Mouse (Mus musculus): Measurements from ENCODE around the gene Il21r. TPM values are rescaled to one million over a fixed set of nuclear protein-coding genes. Genes with fewer than 3 reads are reported as not detected.

Gene Il21r
- polyA plus RNA-seq (2012) = not detected in 2 replicates

DNA sequence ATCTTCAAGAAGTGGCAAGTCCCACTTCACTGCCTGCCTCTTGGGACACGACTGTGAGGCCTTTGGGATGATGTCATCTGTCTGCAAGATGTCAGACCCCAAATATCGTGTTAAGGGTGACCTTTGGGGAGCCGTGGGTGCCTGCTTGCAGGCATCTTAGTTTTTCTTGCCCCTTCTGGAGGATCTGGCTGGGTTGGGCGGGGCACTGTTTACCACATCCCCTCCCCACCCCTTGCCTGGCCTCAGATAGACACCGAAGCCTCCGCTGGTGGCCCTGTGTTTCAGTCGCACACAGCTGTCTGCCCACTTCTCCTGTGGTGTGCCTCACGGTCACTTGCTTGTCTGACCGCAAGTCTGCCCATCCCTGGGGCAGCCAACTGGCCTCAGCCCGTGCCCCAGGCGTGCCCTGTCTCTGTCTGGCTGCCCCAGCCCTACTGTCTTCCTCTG lies at the start of gene Il21r:
TSS of gene Il21r (plus strand) at position 245 of the 447 bp plus-strand sequence.
- TF ChIP-seq GATA1 (IDR thresholded peaks at IDR 0.05; ENCODE audit: low read length) = no peak

DNA sequence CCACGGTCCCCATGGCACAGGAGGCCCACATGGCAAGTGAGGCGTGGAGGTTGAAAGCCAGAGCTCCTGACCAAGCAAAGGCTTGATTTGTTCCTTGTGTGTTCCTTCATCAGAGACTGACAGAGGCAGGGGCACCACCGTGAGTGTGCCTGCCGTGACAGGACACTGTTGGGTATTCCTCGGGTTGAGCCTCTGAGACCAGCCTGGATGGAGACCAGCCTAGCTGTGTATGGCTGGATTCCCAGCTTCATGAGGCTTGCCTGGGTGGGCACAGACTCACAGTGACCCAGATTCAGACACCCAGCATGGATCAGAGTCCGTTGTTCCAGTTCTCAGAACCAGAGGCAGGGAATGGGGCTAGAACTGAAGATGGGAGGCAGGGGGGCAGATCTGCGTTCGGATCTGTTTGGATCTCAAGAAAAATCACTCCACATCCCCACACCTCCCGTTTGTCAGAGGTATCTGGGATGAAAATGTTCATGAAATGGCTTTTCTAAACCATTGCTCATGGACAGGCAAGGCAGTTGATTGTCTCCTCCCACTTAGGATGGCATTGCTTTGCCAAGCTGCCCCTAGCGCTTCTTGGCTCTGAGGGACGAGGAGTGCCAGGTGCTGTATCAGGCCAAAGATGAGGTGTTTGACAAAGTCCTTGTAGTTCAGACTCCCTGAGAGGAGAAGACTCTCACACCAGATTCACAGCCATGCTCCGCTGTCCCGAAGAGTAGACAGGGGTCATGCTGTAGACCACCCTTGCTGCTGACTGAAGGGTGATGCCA lies 49.4 kb upstream of the Il21r start:
- no peak for TF ChIP-seq GATA1 (IDR thresholded peaks at IDR 0.05; ENCODE audit: low read length)

DNA sequence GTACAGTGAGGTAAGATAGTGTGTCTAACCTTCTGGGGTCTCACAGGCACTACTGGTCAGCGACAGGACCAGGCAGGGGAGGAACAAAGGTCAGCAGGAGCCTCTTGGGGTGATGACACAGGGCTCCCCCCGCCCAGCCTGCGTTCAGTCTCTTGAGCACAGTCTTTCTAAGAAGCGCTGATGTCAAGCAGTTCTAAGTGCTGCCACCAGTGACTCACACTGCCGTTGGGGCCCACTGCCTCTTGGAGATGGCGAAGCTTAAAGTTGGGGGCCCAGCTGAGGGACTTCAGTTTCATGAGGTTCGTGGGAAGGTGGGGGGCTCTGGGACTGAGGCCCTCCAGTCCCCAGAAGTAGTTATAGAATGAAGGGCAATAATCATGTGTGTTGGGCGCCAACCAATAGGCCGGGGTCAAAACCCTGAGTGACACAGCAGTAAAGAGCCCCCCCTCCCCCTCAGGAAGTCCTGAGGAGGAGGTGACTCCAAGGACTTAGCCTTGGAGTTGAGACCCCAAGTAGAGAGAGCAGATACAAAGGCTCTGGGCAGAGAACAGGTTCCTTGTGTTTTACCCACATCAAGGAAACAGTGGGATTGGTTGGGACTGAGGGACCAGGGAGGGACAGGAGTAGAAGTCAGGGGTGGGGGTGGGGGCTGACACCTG lies 48.6 kb upstream of the Il21r start:
- TF ChIP-seq GATA1 (IDR thresholded peaks at IDR 0.05; ENCODE audit: low read length) = no peak

DNA sequence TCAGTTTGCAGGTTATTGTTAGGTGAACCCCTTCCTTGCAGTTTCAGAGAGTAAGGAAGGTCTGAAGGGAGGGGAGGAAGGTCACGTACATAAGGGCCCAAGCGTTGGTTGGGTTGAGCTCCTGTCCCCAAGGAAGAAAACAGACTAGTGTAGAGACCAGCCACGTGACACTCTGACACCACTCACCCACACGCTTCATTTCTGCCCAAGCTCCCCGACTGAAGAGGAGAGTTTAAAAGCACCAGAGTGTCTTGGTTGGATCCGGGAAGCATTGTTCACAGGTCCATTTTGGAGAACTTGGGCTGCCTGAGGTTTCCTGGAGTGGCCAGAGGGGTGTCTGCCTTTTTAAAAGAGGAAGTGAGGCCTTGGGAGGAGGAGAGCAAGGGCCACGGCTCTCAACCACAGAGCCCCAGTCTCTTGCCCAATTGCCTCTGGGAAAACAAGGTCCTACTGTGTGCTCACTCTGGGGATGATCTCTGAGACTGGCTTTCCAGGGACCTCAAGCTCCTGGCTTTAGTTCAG lies 47.8 kb upstream of the Il21r start:
- no peak for TF ChIP-seq GATA1 (IDR thresholded peaks at IDR 0.05; ENCODE audit: low read length)

DNA sequence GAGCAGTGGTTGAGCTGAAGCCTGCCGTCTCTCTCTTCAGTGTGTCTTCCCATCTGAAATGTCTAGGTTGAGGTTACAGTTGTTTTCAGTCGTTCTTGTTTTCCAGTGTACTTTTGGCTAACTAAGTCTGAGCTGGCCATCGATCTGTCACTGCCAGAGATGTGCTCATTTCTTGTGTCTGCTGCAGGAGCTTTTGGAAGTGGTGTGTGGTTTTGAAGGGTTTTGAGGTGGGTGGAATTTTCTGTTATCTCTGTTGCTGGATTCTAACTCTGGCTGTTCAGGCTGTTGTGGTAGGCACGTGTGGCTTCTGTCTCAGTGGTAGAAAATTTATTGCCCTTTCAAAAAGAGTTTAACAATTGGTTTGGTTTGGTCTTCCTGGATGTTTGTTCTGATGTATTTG lies 47.1 kb upstream of the Il21r start:
- TF ChIP-seq GATA1 (IDR thresholded peaks at IDR 0.05; ENCODE audit: low read length) = no peak

DNA sequence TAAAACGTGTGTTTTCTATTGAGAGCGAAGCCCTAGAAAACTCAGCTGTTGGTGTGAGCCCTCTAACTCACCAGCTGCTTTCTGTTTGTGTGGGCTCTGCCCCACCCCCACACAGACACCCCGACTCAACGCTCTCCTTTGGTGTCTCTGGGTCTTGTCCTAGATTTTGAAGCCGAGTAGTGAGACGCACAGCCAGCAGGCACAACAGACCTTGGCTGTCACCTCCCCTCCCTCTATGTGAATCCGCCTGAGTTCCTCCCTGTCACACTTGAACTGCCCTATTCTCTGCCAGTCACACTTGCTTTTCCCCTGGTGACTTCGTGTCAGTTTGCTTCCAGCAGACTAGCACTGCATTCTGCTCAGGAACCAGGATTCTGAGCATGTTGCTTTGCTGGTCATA lies 46.4 kb upstream of the Il21r start:
- TF ChIP-seq GATA1 (IDR thresholded peaks at IDR 0.05; ENCODE audit: low read length) = no peak

DNA sequence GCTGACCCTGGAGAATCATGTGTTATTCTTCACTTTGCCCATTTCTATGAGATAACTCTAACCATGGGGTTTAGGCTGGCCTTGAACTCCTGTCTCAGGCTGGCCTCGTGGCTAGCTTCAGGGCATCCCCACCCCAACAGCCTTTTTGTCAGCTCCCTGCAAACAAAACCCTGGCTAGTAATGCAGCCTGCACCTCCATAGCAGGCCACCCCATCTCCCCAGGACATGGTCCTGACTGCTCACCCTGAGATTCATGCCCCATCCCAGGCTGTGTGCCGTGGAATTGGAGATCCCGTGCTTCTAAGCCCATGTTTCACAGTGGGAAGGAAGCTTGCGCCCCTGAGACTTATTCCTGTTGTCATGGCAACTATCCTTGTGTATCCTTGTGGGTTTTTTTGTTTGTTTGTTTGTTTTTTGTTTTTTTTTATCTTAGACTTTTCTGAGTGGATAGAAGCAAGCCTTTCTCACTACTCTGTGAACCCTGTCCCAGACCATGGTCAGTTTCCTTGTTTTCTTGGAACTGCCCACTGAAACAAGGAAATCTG lies 44.8 kb upstream of the Il21r start:
- no peak for TF ChIP-seq GATA1 (IDR thresholded peaks at IDR 0.05; ENCODE audit: low read length)

DNA sequence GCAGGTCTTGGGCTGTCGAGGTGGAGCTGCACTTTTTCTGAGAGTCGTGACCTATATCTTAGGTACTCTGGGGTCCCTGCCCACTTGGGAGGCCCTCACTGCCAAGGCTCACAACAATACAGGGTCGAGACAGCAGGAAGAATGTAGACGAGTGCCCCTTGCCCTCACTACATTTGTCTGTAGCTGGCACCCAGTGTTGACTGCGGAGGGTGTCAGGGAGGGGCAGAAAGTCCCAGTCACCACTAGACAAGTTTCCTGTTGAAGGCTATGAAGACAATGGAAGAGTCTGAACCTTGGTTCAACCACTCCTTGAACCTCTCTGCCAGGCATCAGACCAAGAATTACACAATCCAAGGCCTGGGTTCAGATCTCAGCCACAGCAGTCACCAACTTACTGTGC lies 44.2 kb upstream of the Il21r start:
- TF ChIP-seq GATA1 (IDR thresholded peaks at IDR 0.05; ENCODE audit: low read length) = no peak

DNA sequence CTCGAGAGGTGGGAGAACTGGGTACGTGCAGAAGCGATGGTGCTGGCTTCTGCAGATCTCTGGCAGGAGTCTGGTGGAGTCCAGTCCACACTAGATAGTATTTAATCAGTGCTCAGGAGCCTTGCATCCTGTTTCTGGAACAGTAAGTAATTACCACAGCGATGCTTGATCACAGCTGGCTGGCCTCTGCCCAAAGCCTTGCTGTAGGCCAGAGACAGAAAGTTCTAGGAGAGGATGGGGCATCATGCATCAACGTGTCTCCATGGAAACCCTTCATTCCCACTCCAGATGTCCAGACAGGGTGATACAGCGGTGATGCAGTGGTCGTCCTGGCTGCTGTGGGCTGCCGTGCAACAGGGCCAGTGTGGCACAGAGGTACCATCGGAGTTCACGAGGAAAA lies 43.7 kb upstream of the Il21r start:
- TF ChIP-seq GATA1 (IDR thresholded peaks at IDR 0.05; ENCODE audit: low read length) = no peak

DNA sequence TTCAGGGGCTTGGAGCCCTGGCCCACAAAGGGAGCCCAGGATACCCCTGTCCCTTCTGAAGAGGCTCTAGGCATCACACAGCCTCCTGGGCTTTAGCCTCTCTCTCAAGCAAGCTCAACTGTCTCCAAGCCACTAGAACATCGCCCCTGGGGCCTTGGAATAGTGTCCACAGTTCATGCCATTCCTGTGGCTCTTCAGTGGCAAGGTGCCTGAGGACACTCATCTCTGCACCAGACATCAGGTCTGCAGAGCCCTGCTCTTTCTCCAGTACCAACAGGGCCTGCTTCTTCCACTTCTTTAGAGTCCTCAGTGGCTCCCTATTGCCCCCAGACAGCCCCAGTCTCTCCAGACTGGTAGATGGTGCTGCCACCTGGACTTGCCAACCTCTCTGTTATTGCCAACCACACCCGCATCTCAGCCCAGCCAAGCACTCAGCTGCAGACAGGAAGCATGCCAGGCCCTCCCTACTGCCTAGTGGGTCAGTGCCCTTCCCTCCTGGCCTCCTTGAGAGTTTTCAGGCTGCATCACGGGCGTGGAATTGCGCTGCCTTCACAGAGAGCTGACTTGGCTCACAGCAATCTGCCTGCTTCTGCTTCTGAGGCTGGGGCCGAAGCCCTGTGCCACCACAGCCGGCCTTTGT lies 43.0 kb upstream of the Il21r start:
- no peak for TF ChIP-seq GATA1 (IDR thresholded peaks at IDR 0.05; ENCODE audit: low read length)

DNA sequence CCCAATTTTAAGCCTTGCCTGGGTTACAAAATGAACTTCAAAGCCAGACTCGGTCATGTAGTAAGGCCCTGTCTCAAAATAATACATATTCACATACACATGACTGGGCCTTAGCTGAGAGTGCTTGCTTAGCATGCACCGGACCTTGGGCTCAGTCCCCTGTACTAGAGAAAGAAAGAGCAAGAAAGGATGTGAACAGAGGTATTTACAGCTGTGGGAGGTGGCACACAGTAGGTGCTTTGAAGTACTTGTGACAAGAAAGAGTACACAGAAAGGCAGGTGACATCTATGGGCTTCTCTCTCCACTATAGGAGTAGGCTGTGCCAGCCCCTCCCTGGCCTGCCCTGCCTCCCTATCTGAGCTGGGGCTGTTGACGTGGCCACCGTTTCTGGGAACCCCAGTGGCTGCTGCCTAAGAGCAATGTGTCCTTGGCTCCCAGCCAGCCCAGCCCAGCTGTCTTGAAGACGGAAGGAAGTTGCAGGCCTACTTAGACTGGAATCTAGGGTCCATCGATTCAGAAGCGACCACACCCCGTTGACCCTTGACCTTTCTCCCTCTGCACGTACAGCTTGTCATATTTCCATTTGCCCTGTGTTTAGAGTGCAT lies 42.0 kb upstream of the Il21r start:
- TF ChIP-seq GATA1 (IDR thresholded peaks at IDR 0.05; ENCODE audit: low read length) = no peak

DNA sequence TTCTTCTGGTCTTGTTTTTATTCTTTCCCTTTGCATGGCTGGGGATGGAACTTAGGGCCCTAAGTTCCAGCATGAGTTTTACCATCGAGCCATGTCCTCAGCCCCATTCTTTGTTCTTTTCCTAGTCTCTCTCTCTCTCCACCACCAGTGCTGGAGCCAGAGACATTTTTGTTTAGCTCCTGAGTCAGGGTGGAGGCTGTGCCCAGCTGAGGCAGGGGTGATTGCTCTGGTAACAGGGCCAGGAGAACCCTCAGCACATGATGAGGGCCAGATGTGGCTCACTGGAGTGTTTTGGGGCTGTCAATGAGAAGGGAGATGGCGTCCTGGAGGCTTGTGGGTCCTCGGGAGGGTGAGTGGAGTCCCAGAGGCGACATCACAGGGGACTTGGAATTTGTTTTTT lies 40.8 kb upstream of the Il21r start:
- TF ChIP-seq GATA1 (IDR thresholded peaks at IDR 0.05; ENCODE audit: low read length) = no peak

DNA sequence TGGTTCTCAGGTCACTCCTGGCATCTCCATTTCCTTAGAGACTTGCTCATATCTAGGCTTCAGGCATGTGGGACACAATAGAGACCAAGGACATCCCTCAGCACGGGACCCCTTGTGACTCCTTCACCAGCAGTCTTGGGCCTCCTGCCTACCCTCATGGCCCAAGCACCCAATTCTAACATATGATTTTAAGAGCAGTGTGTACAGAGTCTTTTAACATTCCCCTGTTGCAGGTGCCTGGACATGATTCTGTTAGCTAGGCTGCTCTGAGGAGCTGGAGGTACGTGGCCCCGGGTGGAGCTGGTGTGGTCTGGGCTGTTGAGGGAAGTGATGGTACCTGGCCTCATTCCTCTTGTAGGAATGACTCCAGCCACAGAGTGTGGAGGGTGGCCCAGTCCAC lies 40.1 kb upstream of the Il21r start:
- no peak for TF ChIP-seq GATA1 (IDR thresholded peaks at IDR 0.05; ENCODE audit: low read length)

DNA sequence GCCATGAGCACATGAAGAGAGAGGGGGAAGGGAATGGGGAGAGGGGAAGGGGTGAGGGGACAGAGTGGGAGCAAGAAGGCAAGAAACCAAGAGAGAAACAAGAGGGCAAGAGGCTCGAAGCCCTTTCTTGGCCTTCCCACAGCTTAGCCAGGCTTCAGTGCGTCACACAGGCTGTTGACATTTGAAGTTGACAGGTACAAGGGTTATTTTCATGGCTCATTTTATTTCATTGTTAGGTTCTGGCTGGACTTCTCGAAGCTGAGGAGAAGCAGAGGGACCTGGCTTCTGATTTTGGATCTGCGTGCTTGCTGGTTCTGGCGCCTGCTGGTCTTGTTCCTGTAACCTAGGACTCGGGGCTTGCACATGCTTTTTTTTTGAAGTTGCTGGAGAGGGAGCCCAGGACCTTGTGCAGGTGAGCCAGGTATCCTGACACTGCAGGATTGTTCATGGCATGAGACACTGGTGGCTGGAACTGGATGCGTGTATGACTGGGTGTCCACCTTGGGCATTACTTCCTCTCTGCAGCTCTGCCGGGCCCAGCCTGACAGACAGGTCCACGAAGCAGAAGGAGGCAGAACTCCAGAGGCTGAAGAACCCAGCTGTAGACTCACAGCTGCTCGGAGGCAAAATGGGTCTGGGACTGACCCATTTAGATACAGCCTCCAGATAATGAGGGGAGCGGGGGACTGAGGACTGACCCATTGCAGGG lies 38.8 kb upstream of the Il21r start:
- TF ChIP-seq GATA1 (IDR thresholded peaks at IDR 0.05; ENCODE audit: low read length) = no peak
